Mouse (Mus musculus) kidney, embryonic 14.5 days (tissue): ENCODE data around the gene Gm4858. TPM values are rescaled to one million over a fixed set of nuclear protein-coding genes. Genes with fewer than 3 reads are reported as not detected.
"Not testable (repeated sequence)": the region's sequence is repeated elsewhere in the genome, so short reads cannot be mapped to it uniquely, and the experiment has no call there.

Source experiments
- ATAC-seq: fragments of 200-750 bp; cut with Nextera tagmentation; 2 replicates; pipeline ENCODE4 v1.8.0; 2017; ENCODE audit warnings: moderate number of reproducible peaks, mild to moderate bottlenecking, moderate TSS enrichment, moderate library complexity; ENCODE audit not compliant: low FRiP score, low TSS enrichment
- H3K27ac ChIP-seq: fragments of 300-500 bp; sonication (generic); 2 replicates; pipeline ENCODE4 v1.5.1; 2014; ENCODE audit warnings: low read depth, mild to moderate bottlenecking, low read length, moderate library complexity, mixed read lengths
- H3K27me3 ChIP-seq: fragments of 300-500 bp; sonication (generic); 2 replicates; pipeline ENCODE4 v1.6.1; 2014; ENCODE audit warnings: mild to moderate bottlenecking, low read length; ENCODE audit not compliant: control insufficient read depth, insufficient read depth
- H3K36me3 ChIP-seq: fragments of 300-500 bp; sonication (generic); 2 replicates; pipeline ENCODE4 v1.6.1; 2014; ENCODE audit warnings: low read length, mixed read lengths; ENCODE audit not compliant: control insufficient read depth, insufficient read depth
- H3K4me1 ChIP-seq: fragments of 300-500 bp; sonication (generic); 2 replicates; pipeline ENCODE4 v1.6.1; 2014; ENCODE audit warnings: low read length, mixed read lengths; ENCODE audit not compliant: control insufficient read depth, insufficient read depth
- H3K4me2 ChIP-seq: fragments of 300-500 bp; sonication (generic); replicated peaks from 2 replicates; pipeline ENCODE4 v1.6.1; 2014; ENCODE audit warnings: low read depth, mild to moderate bottlenecking, low read length
- H3K4me3 ChIP-seq: fragments of 300-500 bp; sonication (generic); 2 replicates; pipeline ENCODE4 v1.5.1; 2014; ENCODE audit warnings: mild to moderate bottlenecking, low read length
- H3K9ac ChIP-seq: fragments of 300-500 bp; sonication (generic); 2 replicates; pipeline ENCODE4 v1.6.1; 2014; ENCODE audit warnings: low read depth, mild to moderate bottlenecking, low read length, moderate library complexity
- H3K9me3 ChIP-seq: fragments of 300-500 bp; sonication (generic); 2 replicates; pipeline ENCODE4 v1.6.1; 2016; ENCODE audit warnings: low read length; ENCODE audit not compliant: control insufficient read depth
- WGBS: fragments of 180-500 bp; shearing (Covaris S2); extraction: QIAGEN DNeasy Blood & Tissue Kit; methylation state at CpG from one replicate; pipeline ENCODE4 v1.1.7; 2014; 5-methylcytosine and 5-hydroxymethylcytosine counted together
- polyA plus RNA-seq: library from polyadenylated mRNA; unstranded; fragments of >200 nt; fragmentation: Nextera tagmentation; extraction: Ambion mirVana; gene quantifications from 2 replicates; pipeline ENCODE4 v1.2.1, GENCODE M21; 2014

Gm4858 gene
- not detected in 2 replicates for polyA plus RNA-seq

DNA sequence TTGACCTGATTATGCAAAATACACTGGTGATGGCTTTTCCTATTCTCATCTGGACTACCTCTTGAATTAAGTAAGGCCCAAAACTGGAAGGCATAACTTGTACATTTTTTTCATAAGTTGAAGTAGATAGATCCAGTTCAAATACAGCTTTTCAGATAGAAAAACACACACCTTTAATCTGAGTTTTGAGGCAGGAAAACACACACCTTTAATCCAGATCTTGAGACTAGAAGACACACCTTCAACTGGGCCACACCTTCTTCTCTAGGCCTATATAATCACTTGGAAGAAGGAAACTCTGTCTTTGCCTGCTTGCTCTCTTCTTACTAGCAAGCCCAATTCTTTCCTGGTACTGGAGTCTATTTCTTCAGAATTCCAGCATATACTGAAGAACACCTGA is at the start of gene Gm4858:
Gm4858 (plus strand) TSS at position 301 of the 400 bp plus-strand sequence.
- H3K9ac ChIP-seq, H3K4me3 ChIP-seq, H3K4me1 ChIP-seq, H3K9me3 ChIP-seq, H3K27me3 ChIP-seq, H3K36me3 ChIP-seq, H3K4me2 ChIP-seq, H3K27ac ChIP-seq, ATAC-seq: not testable (repeated sequence)

DNA sequence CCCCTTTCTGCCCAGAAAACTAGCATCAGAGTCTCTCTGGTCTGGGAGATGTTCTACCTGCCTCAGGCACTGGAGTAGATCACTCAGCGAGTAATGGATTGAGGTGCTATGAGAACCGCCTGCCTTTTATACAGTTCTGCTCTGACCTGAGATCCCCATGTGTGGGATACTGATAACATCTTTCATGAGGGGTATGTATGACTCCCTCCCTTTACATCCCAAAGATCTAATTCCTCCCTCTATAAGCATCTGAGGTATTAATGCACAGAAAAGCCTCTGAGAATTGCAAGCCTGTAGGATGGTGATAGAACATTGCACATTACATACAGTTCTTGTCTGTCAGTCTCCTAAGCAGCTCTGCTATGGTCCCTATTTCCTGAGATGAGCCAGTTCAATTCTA is 49.7 kb upstream of the Gm4858 start, which contains the start of gene Lce1m:
Lce1m (minus strand) TSS at position 101 of the 400 bp plus-strand sequence.
- no peak within 1 kb of the TSS for H3K4me2 ChIP-seq
- 92% methylated on average over 2 of the region's 2 CpGs for WGBS
- H3K9ac ChIP-seq: no peak within 1 kb of the TSS
- H3K4me1 ChIP-seq: peaks cover 3% of the 10 kb centered on the region; the same call in 1 of the 2 replicates
- no peaks in the 10 kb centered on the region for H3K9me3 ChIP-seq
- H3K4me3 ChIP-seq: no peak within 1 kb of the TSS
- H3K27me3 ChIP-seq: no peaks in the 10 kb centered on the region
- ATAC-seq: no peak
- no peaks in the 10 kb centered on the region for H3K36me3 ChIP-seq
- no peak within 1 kb of the TSS for H3K27ac ChIP-seq

DNA sequence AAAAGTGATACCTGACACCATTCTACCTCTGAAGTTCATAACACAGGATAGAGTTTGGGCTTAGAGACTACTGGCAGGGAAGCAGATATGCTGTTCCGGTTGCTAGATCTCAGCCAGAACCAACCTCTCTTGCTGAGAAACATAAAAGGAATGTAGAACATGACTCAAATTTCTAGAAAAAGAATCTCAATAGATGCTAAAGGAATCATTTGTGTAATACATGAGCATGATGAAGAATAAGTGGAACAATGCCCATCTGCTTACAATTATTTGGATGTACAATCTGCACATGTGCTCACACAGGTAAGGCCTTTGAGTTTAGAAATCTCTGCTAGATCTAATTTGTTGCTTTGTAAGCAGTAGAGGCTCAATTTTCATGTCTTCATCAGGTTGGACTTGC is 47.5 kb upstream of the Gm4858 start:
- Histone ChIP-seq H3K9ac (no peak overlapping the region), H3K27ac (no peak overlapping the region), H3K4me3 (no peak overlapping the region), H3K36me3 (no peaks in the 10 kb centered on the region), H3K4me1 (no peaks in the 10 kb centered on the region), H3K4me2 (no peak overlapping the region), H3K27me3 (no peaks in the 10 kb centered on the region), H3K9me3 (no peaks in the 10 kb centered on the region)
- ATAC-seq: no peak
- WGBS: 92% methylated on average over 1 of the region's 1 CpGs

DNA sequence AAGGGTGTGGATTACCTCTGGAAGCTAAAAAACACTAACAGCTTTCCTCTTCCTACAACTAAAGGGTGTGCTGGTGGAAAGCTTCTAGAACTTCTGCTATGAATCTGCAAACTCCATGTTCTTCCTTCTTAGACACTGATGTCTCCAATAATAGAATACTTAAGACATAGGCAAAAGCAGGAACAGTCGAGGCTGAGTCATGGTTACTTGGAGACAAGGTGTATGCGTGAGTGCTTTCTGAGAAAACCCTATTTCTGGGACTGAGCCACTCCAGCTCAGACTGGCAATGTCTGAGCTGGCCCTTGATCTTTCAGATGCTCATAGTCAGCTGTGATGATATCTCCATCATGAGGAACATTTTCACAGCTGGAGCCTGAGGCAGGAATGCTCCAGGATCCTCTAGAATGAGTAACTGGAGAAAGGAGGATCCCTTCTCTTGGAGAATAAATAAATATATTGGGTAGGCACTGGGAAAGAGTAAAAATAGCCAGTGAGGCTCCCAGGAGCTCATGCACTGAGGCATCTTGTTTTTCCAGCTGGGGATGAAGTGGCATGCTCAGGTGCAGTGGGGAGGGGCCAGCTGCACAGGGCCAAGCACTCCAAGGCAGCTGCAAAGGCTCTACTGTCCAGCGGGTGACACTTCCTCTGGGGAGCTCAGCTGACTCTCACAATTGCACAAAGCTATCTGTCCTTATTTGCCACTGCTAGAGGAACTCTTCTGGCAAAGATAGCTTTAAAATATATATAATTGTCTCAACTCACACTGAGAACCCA is 45.0 kb upstream of the Gm4858 start:
- Histone ChIP-seq H3K4me3 (no peak overlapping the region), H3K27me3 (no peaks in the 10 kb centered on the region), H3K9ac (no peak overlapping the region), H3K4me2 (no peak overlapping the region), H3K36me3 (no peaks in the 10 kb centered on the region), H3K9me3 (no peaks in the 10 kb centered on the region), H3K4me1 (no peaks in the 10 kb centered on the region), H3K27ac (no peak overlapping the region)
- WGBS: 77% methylated on average over 3 of the region's 3 CpGs
- peak; percentile 35; the same call in 1 of the 2 replicates for ATAC-seq

DNA sequence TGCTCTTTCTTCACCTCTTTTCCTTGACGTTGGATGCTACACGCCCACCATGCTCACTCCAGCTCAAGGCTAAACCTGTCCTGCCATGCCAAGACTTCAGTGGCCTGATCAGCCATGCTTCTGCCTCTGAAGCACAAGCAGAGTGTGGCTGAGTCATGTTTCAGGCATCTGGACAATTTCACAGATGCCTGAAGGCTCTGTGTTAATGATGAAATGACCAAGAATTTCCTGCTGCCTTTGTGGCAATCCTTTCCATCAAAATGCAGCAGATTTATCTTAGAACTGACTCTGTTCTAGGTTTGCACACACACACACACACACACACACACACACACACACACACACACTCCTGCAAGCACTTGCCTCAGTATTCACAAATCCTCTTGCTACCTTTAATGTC is 43.1 kb upstream of the Gm4858 start:
- Histone ChIP-seq H3K36me3 (no peaks in the 10 kb centered on the region), H3K27me3 (no peaks in the 10 kb centered on the region), H3K9ac (no peak overlapping the region), H3K4me2 (no peak overlapping the region), H3K4me1 (no peaks in the 10 kb centered on the region), H3K9me3 (no peaks in the 10 kb centered on the region), H3K4me3 (no peak overlapping the region), H3K27ac (no peak overlapping the region)
- no peak for ATAC-seq
- 81% methylated on average over 2 of the region's 2 CpGs for WGBS

DNA sequence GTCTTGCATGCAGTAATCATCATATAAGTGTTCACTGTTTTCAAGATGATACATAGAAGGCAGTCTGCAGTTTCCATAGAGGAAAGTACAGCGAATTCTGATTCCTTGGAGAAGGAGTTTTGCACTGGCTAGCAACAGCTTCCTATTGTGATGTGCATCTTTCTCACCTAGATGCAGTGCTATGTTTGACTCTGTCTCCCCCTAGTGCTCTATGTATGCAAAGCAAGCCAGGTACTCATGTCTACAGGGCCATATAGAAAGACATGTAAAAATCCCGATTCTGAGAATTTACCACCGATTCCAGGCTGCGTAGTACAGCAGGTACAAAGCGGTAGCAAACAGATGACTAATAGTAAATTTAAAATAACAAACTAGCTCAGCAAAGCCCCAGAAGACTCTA is 37.2 kb upstream of the Gm4858 start:
- H3K27ac ChIP-seq: no peak overlapping the region
- no peaks in the 10 kb centered on the region for H3K4me1 ChIP-seq
- H3K4me2 ChIP-seq: no peak overlapping the region
- H3K9ac ChIP-seq: no peak overlapping the region
- ATAC-seq: peak; percentile 87
- no peaks in the 10 kb centered on the region for H3K27me3 ChIP-seq
- H3K36me3 ChIP-seq: no peaks in the 10 kb centered on the region
- WGBS: 46% methylated on average over 5 of the region's 5 CpGs
- no peak overlapping the region for H3K4me3 ChIP-seq
- no peaks in the 10 kb centered on the region for H3K9me3 ChIP-seq

DNA sequence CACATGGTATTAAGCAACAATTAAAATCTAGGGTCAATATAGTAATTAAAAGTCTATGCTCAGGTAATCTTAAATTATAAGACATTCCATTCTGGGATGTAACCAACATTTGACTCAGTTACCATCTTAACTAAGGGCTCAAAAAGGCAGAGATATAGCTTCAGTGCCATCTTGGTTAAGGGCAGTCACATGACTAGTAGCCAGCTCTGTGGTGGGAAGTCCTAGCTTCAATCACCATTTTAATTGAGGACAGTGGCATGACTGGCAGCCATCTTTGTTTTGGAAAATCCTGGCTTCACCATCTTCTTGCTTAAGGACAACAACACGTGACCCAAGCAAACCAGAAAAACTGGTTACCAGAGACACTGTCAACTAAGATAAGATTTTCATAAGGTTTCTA is 18.4 kb upstream of the Gm4858 start:
- H3K4me1 ChIP-seq: no peaks in the 10 kb centered on the region
- no peak overlapping the region for H3K27ac ChIP-seq
- no peak overlapping the region for H3K4me2 ChIP-seq
- no peaks in the 10 kb centered on the region for H3K27me3 ChIP-seq
- H3K9me3 ChIP-seq: no peaks in the 10 kb centered on the region
- no peaks in the 10 kb centered on the region for H3K36me3 ChIP-seq
- ATAC-seq: no peak
- H3K4me3 ChIP-seq: no peak overlapping the region
- no peak overlapping the region for H3K9ac ChIP-seq
- WGBS: 82% methylated on average over 1 of the region's 1 CpGs

DNA sequence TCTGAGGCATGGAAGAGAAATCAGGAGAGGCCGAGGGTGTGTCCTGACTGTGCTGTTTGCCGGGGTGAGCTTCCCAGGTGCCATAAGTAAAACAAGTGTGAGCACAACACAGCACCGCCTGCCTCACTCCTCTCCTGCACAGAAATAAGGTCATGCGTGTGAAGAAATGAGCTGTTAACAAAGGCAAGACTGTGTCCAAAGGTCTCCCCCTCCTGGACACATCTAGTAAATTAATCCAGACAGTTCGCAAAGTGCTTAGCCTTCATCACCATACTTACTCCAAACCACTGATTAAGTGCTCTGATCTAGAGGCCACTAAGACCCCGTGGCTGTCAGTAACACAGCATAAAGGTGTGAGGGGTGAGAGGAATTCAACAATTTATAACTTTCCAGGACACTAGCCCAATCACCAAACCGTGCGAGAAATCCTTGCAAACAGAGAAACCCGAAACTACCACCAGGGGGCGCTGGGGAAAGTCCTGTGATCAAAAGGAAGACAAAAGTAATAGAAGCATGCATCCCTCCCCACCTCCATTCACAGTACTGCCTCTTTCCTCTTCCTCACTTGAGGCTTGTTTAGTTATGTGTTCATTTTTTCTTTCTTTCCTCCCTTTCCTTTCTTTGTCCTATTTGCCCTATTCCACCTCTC is 15.7 kb upstream of the Gm4858 start:
- no peak overlapping the region for H3K4me2 ChIP-seq
- WGBS: 58% methylated on average over 10 of the region's 10 CpGs
- H3K4me1 ChIP-seq: no peaks in the 10 kb centered on the region
- no peak overlapping the region for H3K9ac ChIP-seq
- no peak overlapping the region for H3K27ac ChIP-seq
- H3K9me3 ChIP-seq: no peaks in the 10 kb centered on the region
- H3K36me3 ChIP-seq: no peaks in the 10 kb centered on the region
- ATAC-seq: no peak
- H3K27me3 ChIP-seq: no peaks in the 10 kb centered on the region
- H3K4me3 ChIP-seq: no peak overlapping the region

DNA sequence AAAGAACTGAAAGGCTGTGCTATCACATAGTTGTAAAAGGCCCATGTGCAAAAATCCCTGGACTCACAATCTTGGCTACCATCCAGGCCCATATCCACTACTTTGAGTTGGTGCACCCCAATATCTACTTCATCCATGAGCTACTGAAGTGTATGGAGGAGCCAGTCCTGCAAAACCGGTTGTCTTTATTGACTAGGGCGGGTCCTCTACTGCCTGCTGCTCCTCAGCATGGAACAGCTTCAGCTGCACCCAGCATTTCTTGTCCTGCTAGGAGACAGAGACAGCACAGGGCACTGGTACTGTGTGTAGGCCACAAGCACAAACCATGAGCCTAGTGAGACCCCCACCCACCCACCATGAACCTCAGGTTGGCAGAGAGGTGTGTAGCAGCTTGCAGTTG is 18.0 kb downstream of the Gm4858 start:
- no peaks in the 10 kb centered on the region for H3K9me3 ChIP-seq
- 78% methylated on average over 2 of the region's 2 CpGs for WGBS

More for the DNA sequence above, 18.0 kb downstream of the Gm4858 start:
- Histone ChIP-seq H3K27me3 (no peaks in the 10 kb centered on the region), H3K9ac (no peak overlapping the region), H3K4me2 (no peak overlapping the region), H3K4me3 (no peak overlapping the region), H3K27ac (no peak overlapping the region), H3K4me1 (no peaks in the 10 kb centered on the region), H3K36me3 (no peaks in the 10 kb centered on the region)
- no peak for ATAC-seq
